Mouse (Mus musculus) c-Kit-positive CD71-negative TER-119-negative erythroid progenitor cells, embryonic 14.5 days (primary cell): ENCODE measurements around the gene Hinfp.
"Not testable (repeated sequence)": the region's sequence is repeated elsewhere in the genome, so short reads cannot be mapped to it uniquely, and the experiment has no call there.

ENCODE experiments used
- DNase-seq: peaks from one replicate; pipeline ENCODE4 v3.0.0-alpha.2; 2013; ENCODE audit warnings: low read depth

The Hinfp gene

GRCm38 (mm10) chr9:44305466-44306079 lies at the start of gene Hinfp:
Gene Hinfp (minus strand): TSS chr9:44305671.
- DNase-seq, result peak; percentile 97

DNA sequence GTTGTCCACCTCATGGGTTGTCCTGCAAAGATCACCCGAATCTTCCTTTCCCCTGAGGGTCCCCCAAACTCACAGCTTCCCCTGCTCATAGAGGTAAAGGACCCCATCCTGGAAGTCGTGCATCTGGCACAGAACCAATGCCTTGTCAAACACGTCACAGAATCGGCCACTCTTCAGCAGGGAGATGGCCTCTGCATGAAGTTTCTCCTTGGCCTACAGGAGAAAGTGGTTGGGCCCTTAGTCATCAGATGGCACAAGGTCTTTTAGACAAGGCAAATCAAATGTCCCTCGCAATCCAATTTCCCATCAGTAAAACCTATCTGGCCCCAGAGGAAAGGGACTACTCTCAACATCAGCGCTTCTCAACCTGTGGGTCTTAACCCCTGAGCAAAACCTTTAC lies 47.7 kb upstream of the Hinfp start:
- DNase-seq, result no peak

- DNase-seq, result no peak
These were observed 46.9 kb upstream of the Hinfp start for GRCm38 (mm10) chr9:44352337-44352736.

GRCm38 (mm10) chr9:44351396-44351795 lies 45.9 kb upstream of the Hinfp start:
- no peak for DNase-seq

GRCm38 (mm10) chr9:44348546-44348945 lies 43.1 kb upstream of the Hinfp start:
- DNase-seq, result no peak

GRCm38 (mm10) chr9:44347621-44348020 lies 42.1 kb upstream of the Hinfp start:
- DNase-seq, result no peak

DNA sequence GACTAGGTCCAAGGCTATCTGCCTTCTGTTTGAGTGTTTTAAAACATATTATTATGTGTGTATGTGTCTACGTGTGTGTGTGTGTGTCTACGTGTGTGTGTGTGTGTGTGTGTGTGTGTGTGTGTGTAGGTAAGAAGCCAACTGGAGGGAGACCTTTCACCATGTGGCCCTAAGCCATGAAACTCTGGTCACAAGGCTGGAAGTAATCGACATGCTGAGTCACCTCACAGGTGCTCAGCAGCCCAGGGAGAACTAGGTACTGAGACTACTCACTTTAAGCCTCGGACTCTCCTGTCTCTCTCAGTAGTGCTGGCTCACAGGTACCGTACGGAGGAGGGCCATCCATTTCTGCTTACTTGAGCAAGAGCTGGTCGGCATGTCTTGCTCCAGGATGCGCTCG lies 41.7 kb upstream of the Hinfp start:
- no peak for DNase-seq

GRCm38 (mm10) chr9:44345570-44346433 lies 40.3 kb upstream of the Hinfp start:
- no peak for DNase-seq

DNA sequence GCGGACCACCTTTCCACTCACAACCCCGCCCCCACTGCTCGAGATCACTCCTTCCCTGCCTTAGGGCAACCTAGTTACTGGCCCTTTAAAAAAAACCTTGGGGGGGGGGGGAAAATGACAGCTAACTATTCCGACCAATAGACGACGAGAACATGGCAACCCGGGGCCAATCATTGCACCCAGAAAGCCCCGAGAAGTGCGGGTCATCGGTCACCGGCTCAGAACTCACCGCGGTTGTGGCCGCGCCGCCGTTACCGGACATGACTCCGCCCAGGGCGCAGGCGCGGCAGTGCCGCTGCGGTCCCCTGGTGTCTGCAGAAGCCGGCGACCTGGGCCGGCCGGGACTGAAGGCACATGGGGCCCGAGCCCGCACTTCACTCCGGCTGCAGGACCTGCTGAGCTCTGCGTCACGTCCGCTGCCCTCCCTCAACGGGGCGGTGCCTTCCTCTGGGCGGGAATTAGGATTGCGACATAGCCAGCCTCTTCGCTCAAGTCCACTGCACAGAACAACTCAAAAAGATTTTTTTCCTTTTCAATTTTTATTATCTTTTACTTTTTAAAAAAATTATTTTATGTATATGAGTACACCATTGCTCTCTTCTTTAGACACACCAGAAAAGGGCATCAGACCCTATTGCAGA lies 38.4 kb upstream of the Hinfp start, which contains the start of gene Hmbs:
Gene Hmbs (minus strand): TSS at position 448 of the 641 bp plus-strand sequence.
- peak; percentile 89 for DNase-seq

- DNase-seq, result no peak
These were observed 37.8 kb upstream of the Hinfp start for GRCm38 (mm10) chr9:44343290-44343689.

DNA sequence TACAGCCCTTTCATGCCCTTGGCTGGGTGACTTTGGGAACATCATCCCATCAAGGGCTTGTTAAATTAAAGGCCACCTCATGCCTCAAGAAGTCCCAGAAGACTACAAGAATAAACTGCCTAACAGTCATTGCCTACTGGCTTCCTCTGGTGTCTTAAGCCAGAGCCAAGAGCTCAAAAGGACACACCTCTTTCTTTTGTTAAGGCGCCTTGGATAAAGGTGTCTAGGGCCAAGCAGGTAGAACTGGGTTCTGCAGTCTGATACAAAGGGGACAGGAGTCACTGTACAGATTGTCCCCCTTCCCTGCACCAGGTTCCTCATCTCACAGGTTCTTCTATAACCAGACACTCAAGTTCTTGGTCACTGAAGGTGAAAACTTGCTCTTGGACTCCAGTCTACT lies 37.1 kb upstream of the Hinfp start:
- no peak for DNase-seq

GRCm38 (mm10) chr9:44342173-44342572 lies 36.7 kb upstream of the Hinfp start:
- DNase-seq, result no peak

- no peak for DNase-seq
These were observed 36.0 kb upstream of the Hinfp start for GRCm38 (mm10) chr9:44341487-44341886.

- DNase-seq, result no peak
These were observed 33.1 kb upstream of the Hinfp start for GRCm38 (mm10) chr9:44338574-44338973.

DNA sequence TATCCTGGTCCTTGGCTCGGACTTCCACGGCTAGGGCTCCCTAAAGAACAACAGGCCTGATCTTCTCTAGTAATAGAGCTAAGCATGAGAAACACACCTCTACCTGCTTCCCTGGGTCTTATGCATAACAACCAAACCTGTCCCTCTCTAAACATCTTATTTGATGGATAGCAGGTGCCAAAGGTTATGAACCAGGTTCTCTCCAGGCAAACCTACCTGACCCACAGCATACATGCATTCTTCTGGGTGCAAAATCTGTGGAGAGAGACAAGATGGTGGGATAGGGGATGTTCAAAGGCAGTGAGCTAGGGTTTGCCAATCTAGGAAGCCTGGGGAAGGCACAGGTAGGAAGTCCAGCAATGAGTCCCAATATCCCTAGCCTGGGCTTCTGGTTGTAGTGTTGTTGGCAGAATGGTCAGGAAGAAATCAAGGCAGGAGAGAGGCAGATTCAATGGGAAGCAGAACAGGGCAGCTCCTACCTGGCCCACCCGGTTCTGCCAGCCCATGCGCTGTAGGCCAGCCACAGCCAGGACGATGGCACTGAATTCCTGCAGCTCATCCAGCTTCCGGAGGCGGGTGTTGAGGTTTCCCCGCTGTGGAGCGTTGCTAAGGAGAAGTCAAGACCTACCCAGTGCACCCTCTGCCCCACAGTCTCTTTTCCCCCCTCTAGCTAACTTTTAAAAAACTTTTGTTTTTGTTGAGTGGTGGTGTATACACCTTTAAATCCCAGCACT lies 32.1 kb upstream of the Hinfp start:
- no peak for DNase-seq

GRCm38 (mm10) chr9:44336964-44337363 lies 31.5 kb upstream of the Hinfp start:
- no peak for DNase-seq

DNA sequence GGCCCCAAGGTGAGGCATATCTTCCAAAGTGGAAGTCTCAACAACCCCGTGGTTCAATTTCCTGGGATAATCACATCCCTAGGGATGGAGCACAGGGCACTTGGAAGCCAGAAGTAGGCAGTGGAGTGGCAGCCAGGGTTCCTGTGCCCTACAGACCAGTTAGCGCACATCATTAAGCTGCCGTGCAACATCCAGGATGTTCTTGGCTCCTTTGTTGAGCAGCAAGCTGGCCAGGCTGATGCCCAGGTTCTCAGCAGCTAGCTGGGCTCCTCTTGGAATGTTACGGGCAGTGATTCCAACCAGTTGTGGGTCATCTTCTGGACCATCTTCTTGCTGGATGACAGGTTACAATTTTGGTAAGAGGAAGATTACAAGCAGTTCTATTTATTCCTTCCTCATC lies 31.0 kb upstream of the Hinfp start:
- DNase-seq, result not testable (repeated sequence)

GRCm38 (mm10) chr9:44336093-44336406 lies 30.6 kb upstream of the Hinfp start:
- no peak for DNase-seq

GRCm38 (mm10) chr9:44335331-44336092 lies 30.0 kb upstream of the Hinfp start:
- no peak for DNase-seq

GRCm38 (mm10) chr9:44334396-44335330 lies 29.2 kb upstream of the Hinfp start, which contains the start of gene H2afx:
Gene H2afx (plus strand): TSS chr9:44334694.
- DNase-seq, result peak; percentile 97
